Mouse (Mus musculus) megakaryocyte progenitor cell, adult 5-6 weeks (primary cell): Measurements from ENCODE around the gene Clec4g. TPM values are rescaled to one million over a fixed set of nuclear protein-coding genes. Genes with fewer than 3 reads are reported as not detected.

ENCODE experiments used
- ATAC-seq: replicated peaks from 2 replicates; pipeline ENCODE4 v1.8.0; 2016; ENCODE audit warnings: mild to moderate bottlenecking, moderate TSS enrichment, inconsistent platforms; ENCODE audit not compliant: poor library complexity
- total RNA-seq, 2 experiments: library from RNA; stranded (forward) in 1 of 2; stranded (reverse) in 1 of 2; fragments of 157-497, 149-512 nt in 1 of 2; fragments of 200-1000 nt in 1 of 2; gene quantifications; 2 replicates each; pipeline versions ENCODE4 v1.2.3 to v1.2.4; 2015 to 2017

Gene Clec4g
- total RNA-seq, 2 experiments from 2014 or later, result not detected

- ATAC-seq, result no peak
These were observed 40.8 kb downstream of the Clec4g start for GRCm38 (mm10) chr8:3679656-3680055.

- no peak for ATAC-seq
These were observed 41.2 kb downstream of the Clec4g start for GRCm38 (mm10) chr8:3679236-3679635.

- ATAC-seq, result no peak
These were observed 41.6 kb downstream of the Clec4g start for GRCm38 (mm10) chr8:3678831-3679230.

- peak; percentile 33 for ATAC-seq
These were observed 43.4 kb downstream of the Clec4g start for GRCm38 (mm10) chr8:3676993-3677579.

GRCm38 (mm10) chr8:3676131-3676992, 44.1 kb downstream of the Clec4g start, which contains the start of gene Trappc5:
Gene Trappc5, plus strand, starts transcription at chr8:3676299.
- peak; percentile 77 for ATAC-seq

GRCm38 (mm10) chr8:3674671-3675070, 45.8 kb downstream of the Clec4g start:
- no peak for ATAC-seq

GRCm38 (mm10) chr8:3671980-3672491, 48.4 kb downstream of the Clec4g start, which contains the start of gene Fcor:
Gene Fcor, minus strand, starts transcription at chr8:3672362.
- peak; percentile 65 for ATAC-seq

GRCm38 (mm10) chr8:3670388-3670787, 50.1 kb downstream of the Clec4g start:
- ATAC-seq, result peak; percentile 51

GRCm38 (mm10) chr8:3665507-3665906, 54.9 kb downstream of the Clec4g start, which contains the start of gene Mcemp1:
Gene Mcemp1, plus strand, starts transcription at chr8:3665754.
- peak; percentile 43 for ATAC-seq

GRCm38 (mm10) chr8:3664405-3664804, 56.0 kb downstream of the Clec4g start:
- ATAC-seq, result peak; percentile 88

- ATAC-seq, result peak; percentile 64
These were observed 59.6 kb downstream of the Clec4g start for GRCm38 (mm10) chr8:3660889-3661288.

Other genes starting within 250 kb of the Clec4g start
- gene Tex45, start 249.8 kb downstream of the Clec4g start, total RNA-seq (2015), result 0.17 TPM in 1 of 2 replicates, not detected in the other
- 0.21 TPM in 1 of 2 replicates, not detected in the other for gene Tex45, start 249.8 kb downstream of the Clec4g start, total RNA-seq (2017)
- gene Zfp358, start 227.5 kb downstream of the Clec4g start, total RNA-seq (2015), result 9.3 and 12.3 TPM in 2 replicates
- gene Zfp358, start 227.5 kb downstream of the Clec4g start, total RNA-seq (2017), result 4.6 and 7.0 TPM in 2 replicates
- gene Mcoln1, start 220.2 kb downstream of the Clec4g start, total RNA-seq (2015), result 13.6 and 20.5 TPM in 2 replicates
- gene Mcoln1, start 220.2 kb downstream of the Clec4g start, total RNA-seq (2017), result 20.1 and 23.0 TPM in 2 replicates
- 13.8 and 16.8 TPM in 2 replicates for gene Pnpla6, start 205.3 kb downstream of the Clec4g start, total RNA-seq (2015)
- 14.0 and 17.7 TPM in 2 replicates for gene Pnpla6, start 205.3 kb downstream of the Clec4g start, total RNA-seq (2017)
- gene C330021F23Rik, start 152.7 kb downstream of the Clec4g start, total RNA-seq (2015), result 1.0 TPM in 1 of 2 replicates, not detected in the other
- not detected in 2 replicates for gene C330021F23Rik, start 152.7 kb downstream of the Clec4g start, total RNA-seq (2017)
- 0.32 and 0.37 TPM in 2 replicates for gene Camsap3, start 133.4 kb downstream of the Clec4g start, total RNA-seq (2015)
- gene Camsap3, start 133.4 kb downstream of the Clec4g start, total RNA-seq (2017), result 0.21 and 0.27 TPM in 2 replicates
- gene Xab2, start 99.3 kb downstream of the Clec4g start, total RNA-seq (2015), result 16.5 and 20.1 TPM in 2 replicates
- 55.5 and 56.5 TPM in 2 replicates for gene Xab2, start 99.3 kb downstream of the Clec4g start, total RNA-seq (2017)
- 131 and 181 TPM in 2 replicates for gene Pet100, start 99.1 kb downstream of the Clec4g start, total RNA-seq (2015)
- 255 and 285 TPM in 2 replicates for gene Pet100, start 99.1 kb downstream of the Clec4g start, total RNA-seq (2017)
- gene Pcp2, start 95.1 kb downstream of the Clec4g start, total RNA-seq (2015), result not detected in 2 replicates
- gene Pcp2, start 95.1 kb downstream of the Clec4g start, total RNA-seq (2017), result not detected in 2 replicates
- 113 and 143 TPM in 2 replicates for gene Stxbp2, start 89.7 kb downstream of the Clec4g start, total RNA-seq (2015)
- 93.7 and 166 TPM in 2 replicates for gene Stxbp2, start 89.7 kb downstream of the Clec4g start, total RNA-seq (2017)
- gene Retn, start 64.9 kb downstream of the Clec4g start, total RNA-seq (2015), result 0.56 TPM in 1 of 2 replicates, not detected in the other
- not detected in 2 replicates for gene Retn, start 64.9 kb downstream of the Clec4g start, total RNA-seq (2017)
- gene Mcemp1, start 54.9 kb downstream of the Clec4g start, total RNA-seq (2015), result 21.5 and 30.3 TPM in 2 replicates
- gene Mcemp1, start 54.9 kb downstream of the Clec4g start, total RNA-seq (2017), result 16.0 TPM in 2 replicates
- gene Fcor, start 48.3 kb downstream of the Clec4g start, total RNA-seq (2015), result 22.6 and 25.4 TPM in 2 replicates
- 10.5 and 15.2 TPM in 2 replicates for gene Fcor, start 48.3 kb downstream of the Clec4g start, total RNA-seq (2017)
- 19.6 and 22.8 TPM in 2 replicates for gene Trappc5, start 44.4 kb downstream of the Clec4g start, total RNA-seq (2015)
- 37.7 and 38.5 TPM in 2 replicates for gene Trappc5, start 44.4 kb downstream of the Clec4g start, total RNA-seq (2017)
- gene Fcer2a, start 26.5 kb downstream of the Clec4g start, total RNA-seq (2015), result not detected in 2 replicates
- not detected in 2 replicates for gene Fcer2a, start 26.5 kb downstream of the Clec4g start, total RNA-seq (2017)
- gene Cd209a, start 28.3 kb upstream of the Clec4g start, total RNA-seq (2015), result 0.35 and 2.1 TPM in 2 replicates
- 0.37 and 0.84 TPM in 2 replicates for gene Cd209a, start 28.3 kb upstream of the Clec4g start, total RNA-seq (2017)
- not detected in 2 replicates for gene Cd209e, start 133.7 kb upstream of the Clec4g start, total RNA-seq (2015)
- gene Cd209e, start 133.7 kb upstream of the Clec4g start, total RNA-seq (2017), result not detected in 2 replicates
- not detected in 2 replicates for gene Cd209d, start 157.9 kb upstream of the Clec4g start, total RNA-seq (2015)
- not detected in 2 replicates for gene Cd209d, start 157.9 kb upstream of the Clec4g start, total RNA-seq (2017)
- not detected in 2 replicates for gene Cd209b, start 206.2 kb upstream of the Clec4g start, total RNA-seq (2015)
- gene Cd209b, start 206.2 kb upstream of the Clec4g start, total RNA-seq (2017), result not detected in 2 replicates
- gene Cd209c, start 234.1 kb upstream of the Clec4g start, total RNA-seq (2015), result not detected in 2 replicates
- not detected in 2 replicates for gene Cd209c, start 234.1 kb upstream of the Clec4g start, total RNA-seq (2017)